Mouse (Mus musculus): ENCODE results near the gene Khdrbs1. TPM values are rescaled to one million over a fixed set of nuclear protein-coding genes. Genes with fewer than 3 reads are reported as not detected.

Gene Khdrbs1
- polyA plus RNA-seq, 1 experiment: 61.6 TPM

DNA sequence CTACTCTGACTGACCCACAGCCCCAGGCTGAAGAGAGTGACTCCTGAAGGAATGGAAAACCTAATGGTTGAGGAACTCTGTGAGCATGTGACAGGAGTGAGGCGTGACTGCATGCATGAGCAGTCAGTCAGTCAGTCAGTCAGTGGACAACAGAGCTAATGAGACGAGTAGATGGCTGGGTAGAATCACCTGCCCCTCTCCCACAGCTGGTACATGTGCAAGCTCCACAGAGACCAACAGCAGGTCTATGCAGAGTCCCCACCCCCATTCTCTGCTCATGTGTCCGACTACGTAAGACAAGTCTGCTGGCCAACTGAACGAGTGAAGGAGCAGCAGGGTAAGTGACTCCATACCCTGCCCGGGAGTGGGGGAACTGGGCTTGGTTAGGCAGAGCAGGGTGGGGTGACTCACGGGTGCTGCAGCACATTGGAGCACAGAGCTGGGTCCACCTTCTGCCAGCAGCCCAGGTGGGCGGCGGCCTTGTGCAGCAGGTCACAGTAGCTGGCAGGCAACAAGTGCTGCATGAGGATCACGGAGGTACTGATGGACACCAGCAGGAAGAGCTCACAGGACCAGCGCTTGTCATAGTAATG lies 58.1 kb downstream of the Khdrbs1 start:
- H3ac ChIP-seq (ENCODE audit: control insufficient read depth, insufficient read length, low read depth): no peak overlapping the region
- H3K79me3 ChIP-seq (ENCODE audit: low read depth): no peaks in the 10 kb centered on the region
- H3K27me3 ChIP-seq (ENCODE audit: control insufficient read depth, insufficient read depth, insufficient read length): no peaks in the 10 kb centered on the region
- H3K79me2 ChIP-seq (ENCODE audit: control insufficient read depth, insufficient read depth): no peaks in the 10 kb centered on the region
- TF ChIP-seq CEBPB (IDR thresholded peaks at IDR 0.05; ENCODE audit: low read depth): no peak
- no peak for TF ChIP-seq USF1 (IDR thresholded peaks at IDR 0.05; ENCODE audit: low read depth)
- no peak for TF ChIP-seq CTCF (IDR thresholded peaks at IDR 0.05; ENCODE audit: control insufficient read depth, insufficient read depth, insufficient read length)
- TF ChIP-seq MAX (IDR thresholded peaks at IDR 0.05): no peak
- TF ChIP-seq MYOG (IDR thresholded peaks at IDR 0.05; ENCODE audit: control insufficient read depth, extremely low read depth, insufficient read length): no peak
- no peak for TF ChIP-seq MYOD1 (IDR thresholded peaks at IDR 0.05; ENCODE audit: control insufficient read depth, insufficient read length, low read depth)
- no peak for TF ChIP-seq FOSL1 (IDR thresholded peaks at IDR 0.05; ENCODE audit: insufficient read depth, low read length, poor library complexity, severe bottlenecking)
- peaks cover 36% of the 10 kb centered on the region for H3K36me3 ChIP-seq (ENCODE audit: control insufficient read depth, insufficient read depth)
- H3K4me3 ChIP-seq (ENCODE audit: insufficient read depth, poor library complexity, severe bottlenecking): no peak overlapping the region

DNA sequence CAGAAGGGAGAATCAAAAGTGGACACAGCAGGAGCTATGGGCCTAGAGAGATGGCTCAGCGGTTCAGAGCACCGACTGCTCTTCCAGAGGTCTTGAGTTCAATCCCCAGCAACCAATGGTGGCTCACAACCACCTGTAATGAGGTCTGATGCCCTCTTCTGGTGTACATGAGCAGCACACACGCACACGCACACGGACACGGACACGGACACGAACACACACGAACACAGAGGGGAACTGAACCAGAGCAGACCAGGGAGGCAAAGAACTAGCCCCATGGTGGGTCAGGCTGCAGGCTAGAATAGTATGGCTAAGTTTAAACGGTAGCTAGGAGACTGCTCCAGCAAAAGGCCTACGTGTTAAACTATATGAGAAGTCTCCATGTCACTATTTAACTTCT lies 60.3 kb downstream of the Khdrbs1 start:
- Histone ChIP-seq H3K27me3 (ENCODE audit: control insufficient read depth, insufficient read depth, insufficient read length) (no peaks in the 10 kb centered on the region), H3K4me3 (ENCODE audit: insufficient read depth, poor library complexity, severe bottlenecking) (no peak overlapping the region), H3K79me3 (ENCODE audit: low read depth) (no peaks in the 10 kb centered on the region), H3K79me2 (ENCODE audit: control insufficient read depth, insufficient read depth) (no peaks in the 10 kb centered on the region), H3K36me3 (ENCODE audit: control insufficient read depth, insufficient read depth) (peaks cover 32% of the 10 kb centered on the region), H3ac (ENCODE audit: control insufficient read depth, insufficient read length, low read depth) (no peak overlapping the region)
- TF ChIP-seq CEBPB (IDR thresholded peaks at IDR 0.05; ENCODE audit: low read depth) (no peak), MAX (IDR thresholded peaks at IDR 0.05) (no peak), USF1 (IDR thresholded peaks at IDR 0.05; ENCODE audit: low read depth) (no peak), MYOG (IDR thresholded peaks at IDR 0.05; ENCODE audit: control insufficient read depth, extremely low read depth, insufficient read length) (no peak), CTCF (IDR thresholded peaks at IDR 0.05; ENCODE audit: control insufficient read depth, insufficient read depth, insufficient read length) (no peak), FOSL1 (IDR thresholded peaks at IDR 0.05; ENCODE audit: insufficient read depth, low read length, poor library complexity, severe bottlenecking) (no peak), MYOD1 (IDR thresholded peaks at IDR 0.05; ENCODE audit: control insufficient read depth, insufficient read length, low read depth) (no peak)

DNA sequence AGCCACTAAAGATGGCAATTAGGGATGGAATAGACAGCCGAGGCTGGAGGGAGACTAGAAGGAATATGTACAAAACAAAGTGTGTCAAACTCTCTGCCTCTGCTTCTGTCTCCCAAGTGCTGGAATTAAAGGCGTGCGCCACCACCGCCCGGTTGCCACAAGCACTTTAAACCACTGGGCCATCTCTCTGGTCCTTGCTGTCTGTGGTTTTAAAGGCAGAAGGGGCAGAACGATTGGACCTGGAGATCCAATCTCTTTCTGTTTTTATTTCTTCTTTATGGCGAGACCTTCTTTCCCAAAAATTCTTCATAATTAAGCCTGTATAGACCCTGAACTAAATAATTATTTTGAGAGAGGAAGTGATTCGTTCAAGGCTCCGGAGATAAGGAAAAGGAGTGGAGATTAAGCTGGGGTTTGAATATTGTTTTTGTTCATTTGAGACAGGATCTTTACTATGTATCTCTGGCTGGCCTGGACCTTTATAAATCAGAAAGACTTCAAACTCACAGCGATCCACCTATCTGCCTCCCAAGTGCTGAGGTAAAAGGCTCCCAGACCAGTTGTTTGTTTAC lies 69.1 kb downstream of the Khdrbs1 start:
- Histone ChIP-seq H3K4me3 (ENCODE audit: insufficient read depth, poor library complexity, severe bottlenecking) (peak overlapping the region; percentile 93), H3K79me2 (ENCODE audit: control insufficient read depth, insufficient read depth) (peaks cover 48% of the 10 kb centered on the region), H3K79me3 (ENCODE audit: low read depth) (peaks cover 38% of the 10 kb centered on the region), H3K36me3 (ENCODE audit: control insufficient read depth, insufficient read depth) (peaks cover 9% of the 10 kb centered on the region), H3K27me3 (ENCODE audit: control insufficient read depth, insufficient read depth, insufficient read length) (no peaks in the 10 kb centered on the region), H3ac (ENCODE audit: control insufficient read depth, insufficient read length, low read depth) (peak overlapping the region; percentile 61)
- TF ChIP-seq CEBPB (IDR thresholded peaks at IDR 0.05; ENCODE audit: low read depth): no peak
- TF ChIP-seq MYOG (IDR thresholded peaks at IDR 0.05; ENCODE audit: control insufficient read depth, extremely low read depth, insufficient read length): no peak
- TF ChIP-seq CTCF (IDR thresholded peaks at IDR 0.05; ENCODE audit: control insufficient read depth, insufficient read depth, insufficient read length): no peak
- no peak for TF ChIP-seq FOSL1 (IDR thresholded peaks at IDR 0.05; ENCODE audit: insufficient read depth, low read length, poor library complexity, severe bottlenecking)
- TF ChIP-seq MYOD1 (IDR thresholded peaks at IDR 0.05; ENCODE audit: control insufficient read depth, insufficient read length, low read depth): no peak
- TF ChIP-seq MAX (IDR thresholded peaks at IDR 0.05): no peak
- no peak for TF ChIP-seq USF1 (IDR thresholded peaks at IDR 0.05; ENCODE audit: low read depth)

DNA sequence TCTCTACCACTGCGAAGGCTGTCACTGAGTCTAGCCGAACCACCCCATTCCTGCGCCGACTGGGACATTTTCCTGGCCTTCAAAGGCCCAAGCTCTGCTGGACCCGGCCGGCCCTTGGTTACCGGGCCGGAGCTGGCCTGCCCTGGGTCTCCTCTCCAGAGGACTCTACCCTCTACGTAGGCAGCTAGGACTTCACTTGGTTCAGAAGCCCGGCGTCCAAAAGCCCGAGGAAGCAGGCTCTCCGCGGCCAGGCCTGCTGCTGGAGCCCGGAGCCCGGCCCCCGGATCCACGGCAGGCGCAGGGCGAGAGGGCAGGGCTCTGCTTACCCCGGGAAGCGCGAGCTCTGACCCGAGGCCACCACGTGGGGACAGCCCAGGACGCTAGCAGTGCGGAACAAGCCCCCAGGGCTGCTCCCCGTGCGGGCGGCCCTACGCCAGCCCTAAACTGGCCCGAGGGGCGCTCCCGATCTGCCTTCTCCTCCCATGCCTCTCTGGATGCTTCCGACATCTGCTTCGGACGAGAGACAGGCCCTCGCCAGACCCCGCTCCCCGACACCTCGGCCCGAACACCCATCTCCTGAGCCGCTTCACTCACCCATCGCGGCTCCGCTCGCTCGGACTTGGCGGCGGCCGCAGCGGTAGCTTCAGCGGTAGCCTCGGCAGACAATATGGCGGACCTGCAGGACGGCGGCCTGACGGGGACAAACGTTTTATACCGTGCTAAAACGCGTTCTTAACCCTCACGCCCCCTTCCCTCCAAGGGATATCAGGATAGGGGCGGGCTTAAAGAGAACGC lies 69.8 kb downstream of the Khdrbs1 start, which contains the start of gene Kpna6:
Gene Kpna6, minus strand, starts transcription at position 685 of the 795 bp plus-strand sequence.
- TF ChIP-seq MAX (IDR thresholded peaks at IDR 0.05) (peak; percentile 30), CTCF (IDR thresholded peaks at IDR 0.05; ENCODE audit: control insufficient read depth, insufficient read depth, insufficient read length) (no peak), MYOD1 (IDR thresholded peaks at IDR 0.05; ENCODE audit: control insufficient read depth, insufficient read length, low read depth) (no peak), MYOG (IDR thresholded peaks at IDR 0.05; ENCODE audit: control insufficient read depth, extremely low read depth, insufficient read length) (no peak), FOSL1 (IDR thresholded peaks at IDR 0.05; ENCODE audit: insufficient read depth, low read length, poor library complexity, severe bottlenecking) (no peak), CEBPB (IDR thresholded peaks at IDR 0.05; ENCODE audit: low read depth) (no peak)
- H3K27me3 ChIP-seq (ENCODE audit: control insufficient read depth, insufficient read depth, insufficient read length): no peaks in the 10 kb centered on the region

DNA sequence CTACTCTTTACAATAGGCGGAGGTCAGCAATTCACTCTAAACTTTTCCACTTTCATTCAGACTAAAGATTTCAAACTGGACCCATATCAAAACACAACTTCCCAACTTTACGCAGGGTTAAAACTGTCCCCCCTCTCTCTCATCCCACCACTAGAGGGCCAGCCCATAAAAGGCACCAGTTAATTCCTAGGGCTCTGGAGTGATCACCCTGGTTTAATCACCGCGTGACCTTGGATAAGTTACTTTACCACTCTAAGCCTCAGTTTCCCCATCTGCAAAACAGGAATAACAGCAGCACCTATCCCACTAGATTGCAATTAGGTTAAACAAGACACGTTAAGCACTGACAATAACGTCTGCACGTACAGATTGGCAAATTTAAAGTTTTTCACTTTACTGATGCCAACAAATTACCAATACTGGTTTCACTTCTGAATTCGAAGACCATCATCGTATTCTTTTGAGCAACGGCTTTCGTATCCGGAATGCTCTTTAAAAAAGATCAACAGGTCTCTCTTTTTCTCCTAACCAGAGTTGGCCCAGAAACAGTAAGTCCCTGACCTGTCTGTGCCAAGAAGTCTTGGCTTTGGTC lies 70.5 kb downstream of the Khdrbs1 start:
- H3K79me2 ChIP-seq (ENCODE audit: control insufficient read depth, insufficient read depth): peaks cover 57% of the 10 kb centered on the region
- H3ac ChIP-seq (ENCODE audit: control insufficient read depth, insufficient read length, low read depth): peak overlapping the region; percentile 91
- no peaks in the 10 kb centered on the region for H3K27me3 ChIP-seq (ENCODE audit: control insufficient read depth, insufficient read depth, insufficient read length)
- peaks cover 9% of the 10 kb centered on the region for H3K36me3 ChIP-seq (ENCODE audit: control insufficient read depth, insufficient read depth)
- H3K4me3 ChIP-seq (ENCODE audit: insufficient read depth, poor library complexity, severe bottlenecking): peak overlapping the region; percentile 93
- no peak for TF ChIP-seq CEBPB (IDR thresholded peaks at IDR 0.05; ENCODE audit: low read depth)
- no peak for TF ChIP-seq MYOD1 (IDR thresholded peaks at IDR 0.05; ENCODE audit: control insufficient read depth, insufficient read length, low read depth)
- TF ChIP-seq MAX (IDR thresholded peaks at IDR 0.05): no peak
- TF ChIP-seq MYOG (IDR thresholded peaks at IDR 0.05; ENCODE audit: control insufficient read depth, extremely low read depth, insufficient read length): no peak
- TF ChIP-seq USF1 (IDR thresholded peaks at IDR 0.05; ENCODE audit: low read depth): peak; percentile 59
- TF ChIP-seq FOSL1 (IDR thresholded peaks at IDR 0.05; ENCODE audit: insufficient read depth, low read length, poor library complexity, severe bottlenecking): no peak
- peak; percentile 13 for TF ChIP-seq CTCF (IDR thresholded peaks at IDR 0.05; ENCODE audit: control insufficient read depth, insufficient read depth, insufficient read length)
- H3K79me3 ChIP-seq (ENCODE audit: low read depth): peaks cover 45% of the 10 kb centered on the region

More for the DNA sequence above, 69.8 kb downstream of the Khdrbs1 start, which contains the start of gene Kpna6:
- Histone ChIP-seq H3ac (ENCODE audit: control insufficient read depth, insufficient read length, low read depth) (peak within 1 kb of the TSS; percentile 91), H3K36me3 (ENCODE audit: control insufficient read depth, insufficient read depth) (peaks cover 9% of the 10 kb centered on the region), H3K4me3 (ENCODE audit: insufficient read depth, poor library complexity, severe bottlenecking) (peak within 1 kb of the TSS; percentile 93), H3K79me3 (ENCODE audit: low read depth) (peaks cover 40% of the 10 kb centered on the region), H3K79me2 (ENCODE audit: control insufficient read depth, insufficient read depth) (peaks cover 50% of the 10 kb centered on the region)

Data from C2C12 (cell line).